Mouse (Mus musculus) heart, embryonic 14.5 days (tissue): ENCODE data around the gene Tbc1d2b. TPM values are rescaled to one million over a fixed set of nuclear protein-coding genes. Genes with fewer than 3 reads are reported as not detected.

Source experiments
- ATAC-seq: fragments of 200-750 bp; cut with Nextera tagmentation; 2 replicates; pipeline ENCODE4 v1.8.0; 2017; ENCODE audit warnings: low read depth, moderate TSS enrichment; ENCODE audit not compliant: insufficient number of reproducible peaks, insufficient read depth, low FRiP score
- H3K27ac ChIP-seq, 2 experiments: fragments of 200-500 bp in 1 of 2; fragments of 300-500 bp in 1 of 2; sonication (generic) in 1 of 2; replicated peaks in 1 of 2; 2 replicates each; pipeline ENCODE4 v1.5.1; 2012 to 2014; ENCODE audit warnings: low read depth in 2 of 2, low read length in 2 of 2, control low read depth in 1 of 2, mild to moderate bottlenecking in 1 of 2, mixed read lengths in 1 of 2; ENCODE audit not compliant: control insufficient read depth in 1 of 2, insufficient read depth in 1 of 2
- H3K27me3 ChIP-seq: fragments of 300-500 bp; sonication (generic); 2 replicates; pipeline ENCODE4 v1.6.1; 2014; ENCODE audit warnings: mild to moderate bottlenecking, low read length, control low read depth; ENCODE audit not compliant: control insufficient read depth, insufficient read depth
- H3K36me3 ChIP-seq: fragments of 300-500 bp; sonication (generic); 2 replicates; pipeline ENCODE4 v1.6.1; 2014; ENCODE audit warnings: mild to moderate bottlenecking, control low read depth, low read length, mixed read lengths; ENCODE audit not compliant: control insufficient read depth, insufficient read depth
- H3K4me1 ChIP-seq, 2 experiments: fragments of 200-500 bp in 1 of 2; fragments of 300-500 bp in 1 of 2; sonication (generic) in 1 of 2; 2 replicates each; pipeline ENCODE4 v1.6.1; 2012 to 2014; ENCODE audit warnings: low read length in 2 of 2, control low read depth in 1 of 2, mixed read lengths in 1 of 2; ENCODE audit not compliant: control insufficient read depth in 2 of 2, insufficient read depth in 2 of 2
- H3K4me2 ChIP-seq: fragments of 300-500 bp; sonication (generic); 2 replicates; pipeline ENCODE4 v1.6.1; 2014; ENCODE audit warnings: mild to moderate bottlenecking, low read length
- H3K4me3 ChIP-seq, 2 experiments: fragments of 200-500 bp in 1 of 2; fragments of 300-500 bp in 1 of 2; sonication (generic) in 1 of 2; 2 replicates each; pipeline ENCODE4 v1.5.1; 2012 to 2014; ENCODE audit warnings: low read length in 2 of 2, mild to moderate bottlenecking in 2 of 2, control low read depth in 1 of 2, low read depth in 1 of 2, moderate library complexity in 1 of 2; ENCODE audit not compliant: control insufficient read depth in 1 of 2, insufficient read depth in 1 of 2
- H3K9ac ChIP-seq: fragments of 300-500 bp; sonication (generic); 2 replicates; pipeline ENCODE4 v1.6.1; 2014; ENCODE audit warnings: mild to moderate bottlenecking, low read length
- H3K9me3 ChIP-seq: fragments of 300-500 bp; sonication (generic); 2 replicates; pipeline ENCODE4 v1.6.1; 2016; ENCODE audit warnings: low read length, control low read depth; ENCODE audit not compliant: control insufficient read depth
- WGBS: fragments of 180-500 bp; shearing (Covaris S2); extraction: QIAGEN DNeasy Blood & Tissue Kit; methylation state at CpG from one replicate; pipeline ENCODE4 v1.1.7; 2014; 5-methylcytosine and 5-hydroxymethylcytosine counted together
- polyA plus RNA-seq: library from polyadenylated mRNA; unstranded; fragments of >200 nt; fragmentation: Nextera tagmentation; extraction: Ambion mirVana; gene quantifications from 2 replicates; pipeline ENCODE4 v1.2.1, GENCODE M21; 2014

Tbc1d2b gene
- polyA plus RNA-seq, 1 experiment from 2014 or later = 7.1 TPM

DNA sequence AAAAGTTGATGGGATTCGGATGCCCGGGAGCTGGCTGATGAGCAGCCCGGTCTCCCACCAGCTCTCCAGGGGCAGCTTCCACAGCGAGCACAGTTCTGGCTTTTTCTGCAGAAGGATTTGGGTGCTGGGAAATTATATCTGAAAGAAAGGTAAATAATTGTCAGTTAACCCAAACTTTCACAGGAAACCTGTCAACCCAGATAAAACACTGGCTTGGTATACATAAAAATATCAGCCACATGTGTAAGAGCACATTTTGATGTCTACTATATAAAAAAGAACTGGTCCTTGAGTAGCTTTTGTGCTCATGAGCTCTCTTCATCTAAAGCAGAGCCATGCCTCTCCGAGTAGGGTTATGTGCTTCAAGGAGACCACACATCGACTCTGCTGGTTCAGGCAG, 29.6 kb downstream of the Tbc1d2b start:
- ATAC-seq = no peak
- 84% methylated on average over 6 of the region's 6 CpGs for WGBS

DNA sequence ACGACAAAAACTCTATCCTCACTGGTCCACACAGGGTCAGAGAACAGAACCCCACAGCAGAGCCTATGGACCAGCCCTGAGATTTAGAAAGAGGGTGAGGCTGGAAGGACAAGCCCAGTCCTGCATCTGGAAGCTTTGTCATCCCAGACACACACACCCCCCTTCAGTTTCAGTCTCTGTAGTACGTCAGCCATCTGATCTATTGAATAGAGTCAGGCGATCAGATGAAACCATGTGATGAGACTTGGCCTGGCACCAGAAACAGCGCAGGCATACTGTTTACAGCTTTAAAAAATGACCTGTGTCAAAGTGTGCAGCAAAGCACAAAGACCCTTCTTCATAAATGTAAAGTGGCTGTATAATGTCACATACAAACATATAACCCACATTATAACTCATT, 30.0 kb downstream of the Tbc1d2b start:
- no peaks in the 10 kb centered on the region for H3K27me3 ChIP-seq
- no peak overlapping the region for H3K4me2 ChIP-seq
- H3K27ac ChIP-seq = no peak overlapping the region
- 82% methylated on average over 4 of the region's 4 CpGs for WGBS
- ATAC-seq = no peak
- peaks cover 18% of the 10 kb centered on the region; the same call in 1 of the 2 replicates for H3K36me3 ChIP-seq
- no peak overlapping the region for H3K4me3 ChIP-seq
- no peaks in the 10 kb centered on the region for H3K9me3 ChIP-seq
- no peak overlapping the region for H3K9ac ChIP-seq
- H3K4me1 ChIP-seq = peaks cover 8 to 9% of the 10 kb centered on the region in 2 experiments; a peak in 3 of 4 replicates

More for the DNA sequence above, 29.6 kb downstream of the Tbc1d2b start:
- Histone ChIP-seq H3K9me3 (no peaks in the 10 kb centered on the region), H3K4me1 (peaks cover 8 to 9% of the 10 kb centered on the region in 2 experiments; a peak in 3 of 4 replicates), H3K27me3 (no peaks in the 10 kb centered on the region), H3K27ac (no peak overlapping the region), H3K4me2 (no peak overlapping the region), H3K9ac (no peak overlapping the region), H3K4me3 (no peak overlapping the region), H3K36me3 (peaks cover 18% of the 10 kb centered on the region; the same call in 1 of the 2 replicates)

DNA sequence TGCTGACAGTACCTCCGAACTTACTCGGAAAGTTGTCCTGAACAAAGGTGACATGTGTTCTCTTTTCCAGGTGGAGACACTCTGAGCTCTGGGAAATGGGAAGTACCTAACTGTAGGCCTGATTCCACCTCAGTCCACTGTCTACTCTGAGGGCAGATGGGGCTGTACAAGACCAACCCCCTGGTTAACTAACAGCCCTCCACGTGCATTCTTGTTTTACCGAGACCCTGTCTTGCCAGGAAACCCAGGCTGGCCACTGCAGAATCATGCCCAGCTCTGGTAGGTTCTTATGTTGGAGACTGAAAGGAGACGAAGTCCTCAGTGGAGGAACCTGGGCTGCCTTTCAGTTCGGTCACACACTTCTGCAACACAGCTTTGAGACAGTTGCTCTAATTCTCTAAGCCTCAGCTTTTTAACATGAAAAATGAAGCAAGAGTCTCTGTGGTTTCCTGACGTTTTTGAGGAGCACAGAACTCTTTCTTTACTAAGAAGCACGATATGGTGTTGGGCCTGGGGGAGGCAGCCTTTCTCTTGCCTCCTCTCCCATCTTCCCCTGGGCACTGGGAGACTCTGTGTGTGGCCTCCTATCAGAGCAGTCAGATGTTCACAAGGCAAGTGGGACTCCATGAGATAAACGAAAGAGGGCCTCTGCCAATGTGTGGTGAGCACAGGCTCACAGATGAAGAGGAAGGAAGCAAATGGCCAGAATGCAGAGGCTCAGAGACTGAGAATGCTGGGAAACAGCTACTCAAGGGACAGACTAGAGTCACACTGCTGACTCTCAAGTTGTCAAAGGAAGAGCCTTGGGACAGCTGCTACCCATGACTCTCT, 33.2 kb downstream of the Tbc1d2b start:
- peak; percentile 64; the same call in 1 of the 2 replicates for ATAC-seq
- Histone ChIP-seq H3K4me3 (no peak overlapping the region), H3K27me3 (no peaks in the 10 kb centered on the region), H3K9me3 (no peaks in the 10 kb centered on the region), H3K9ac (no peak overlapping the region), H3K36me3 (peaks cover 18% of the 10 kb centered on the region; the same call in 1 of the 2 replicates), H3K4me2 (no peak overlapping the region), H3K4me1 (peaks cover 15 to 17% of the 10 kb centered on the region in 2 experiments), H3K27ac (no peak overlapping the region)
- WGBS = 67% methylated on average over 9 of the region's 9 CpGs

DNA sequence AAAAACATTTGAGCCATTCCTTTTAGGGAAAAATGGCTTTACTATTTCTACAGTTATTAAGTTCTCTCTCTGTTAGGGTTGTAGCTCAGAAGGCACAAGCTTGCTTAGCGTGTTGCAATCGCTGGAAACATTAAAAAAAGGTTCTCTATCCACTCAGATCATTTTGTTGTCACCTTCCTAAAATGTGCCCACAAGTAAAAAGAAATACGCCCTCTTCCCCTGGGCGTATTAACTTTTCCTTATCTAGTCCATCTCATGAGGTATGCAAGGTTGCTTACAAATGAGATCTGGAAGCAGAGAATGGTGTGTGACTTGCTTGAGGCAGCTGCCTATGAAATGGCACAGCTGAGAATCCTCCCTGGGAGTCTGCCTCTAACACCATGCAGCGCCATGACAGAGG, 33.8 kb downstream of the Tbc1d2b start:
- H3K9ac ChIP-seq = no peak overlapping the region
- no peak for ATAC-seq
- no peak overlapping the region for H3K4me2 ChIP-seq
- no peak overlapping the region for H3K4me3 ChIP-seq
- no peaks in the 10 kb centered on the region for H3K27me3 ChIP-seq
- peaks cover 18% of the 10 kb centered on the region; the same call in 1 of the 2 replicates for H3K36me3 ChIP-seq
- no peaks in the 10 kb centered on the region for H3K9me3 ChIP-seq
- 94% methylated on average over 5 of the region's 5 CpGs for WGBS
- H3K27ac ChIP-seq = no peak overlapping the region
- H3K4me1 ChIP-seq = peaks cover 14 to 17% of the 10 kb centered on the region in 2 experiments

DNA sequence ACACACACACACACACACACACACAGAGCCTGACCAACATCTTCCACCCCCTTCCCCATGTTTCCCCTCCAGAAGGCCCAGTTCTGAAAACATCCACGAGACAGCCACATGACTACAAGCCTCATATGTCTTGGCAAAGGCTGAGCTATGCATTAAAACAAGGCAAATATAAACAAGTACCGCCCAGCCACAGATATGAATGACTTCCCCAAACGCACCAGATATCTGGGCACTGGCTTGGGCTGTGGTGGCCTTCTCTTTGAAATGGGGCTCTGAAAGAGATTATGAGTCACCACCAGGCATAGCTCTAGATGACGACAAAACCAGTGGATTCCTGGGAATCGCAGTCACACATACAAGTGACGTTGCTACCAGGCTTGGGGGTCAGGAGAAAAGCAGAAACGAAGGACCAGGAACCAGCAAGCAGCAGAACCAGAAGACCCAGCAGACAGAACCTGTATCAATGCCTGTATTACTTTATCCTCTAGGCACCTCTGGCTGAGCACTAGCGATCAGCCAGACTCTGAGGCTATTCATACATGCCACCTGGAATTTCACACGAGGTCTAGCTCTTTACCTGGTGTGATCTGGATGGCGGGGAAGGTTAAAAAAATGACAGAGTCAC, 35.2 kb downstream of the Tbc1d2b start:
- 56% methylated on average over 10 of the region's 10 CpGs for WGBS
- H3K27me3 ChIP-seq = no peaks in the 10 kb centered on the region
- no peak overlapping the region for H3K9ac ChIP-seq
- no peak for ATAC-seq
- H3K4me3 ChIP-seq = no peak overlapping the region
- peaks cover 12% of the 10 kb centered on the region; the same call in 1 of the 2 replicates for H3K36me3 ChIP-seq
- H3K27ac ChIP-seq = no peak overlapping the region
- H3K4me1 ChIP-seq = peaks cover 14 to 17% of the 10 kb centered on the region in 2 experiments
- H3K4me2 ChIP-seq = no peak overlapping the region
- no peaks in the 10 kb centered on the region for H3K9me3 ChIP-seq

DNA sequence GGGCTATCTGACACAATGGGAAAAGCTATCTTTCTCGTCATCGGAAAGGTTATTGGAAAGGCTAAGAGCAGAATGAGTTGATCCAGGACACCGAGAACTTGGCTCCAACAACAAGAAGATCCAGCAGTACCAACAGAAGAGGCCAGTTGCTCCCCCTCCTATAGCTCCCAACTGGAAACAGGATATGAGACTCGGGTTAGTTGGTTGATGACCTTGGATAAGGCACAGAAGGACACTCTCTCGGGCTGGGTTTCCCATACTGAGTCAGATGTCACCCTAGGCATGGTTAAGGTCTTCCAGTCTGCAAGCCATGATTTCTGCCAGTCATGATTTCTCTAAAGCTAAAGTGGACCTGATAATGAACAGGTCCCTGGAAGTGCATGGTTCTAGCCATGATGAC, 35.8 kb downstream of the Tbc1d2b start:
- WGBS = 56% methylated on average over 5 of the region's 5 CpGs
- no peak for ATAC-seq

DNA sequence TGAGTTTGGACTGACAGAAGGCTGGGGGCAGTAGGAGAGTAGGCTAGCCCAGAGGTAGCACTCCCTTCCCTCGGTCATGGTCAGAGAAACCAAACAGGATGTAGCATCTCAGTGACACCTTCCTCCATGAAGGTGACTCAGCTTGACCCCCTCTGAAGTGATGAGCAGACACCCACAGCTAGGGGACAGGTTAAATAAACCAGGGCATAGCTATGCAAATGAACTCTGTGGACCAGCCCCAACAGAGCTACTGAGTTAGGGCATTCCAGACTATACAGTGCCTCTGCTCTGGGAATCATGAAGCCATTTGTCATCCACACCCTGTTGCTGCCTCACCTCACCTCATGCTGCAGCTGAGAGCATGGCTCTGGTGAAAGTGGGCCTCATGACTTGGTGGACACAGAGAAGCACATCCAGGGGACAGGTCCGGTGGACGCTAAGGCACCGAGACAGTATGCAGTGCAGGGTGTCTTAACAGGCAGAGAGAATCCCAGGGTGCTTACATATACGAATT, 36.6 kb downstream of the Tbc1d2b start:
- no peak for ATAC-seq
- H3K36me3 ChIP-seq = no peaks in the 10 kb centered on the region; the same call in 1 of the 2 replicates
- H3K9me3 ChIP-seq = no peaks in the 10 kb centered on the region
- no peak overlapping the region for H3K9ac ChIP-seq
- WGBS = 94% methylated on average over 5 of the region's 5 CpGs
- no peak overlapping the region for H3K27ac ChIP-seq
- H3K4me3 ChIP-seq = no peak overlapping the region
- no peaks in the 10 kb centered on the region for H3K27me3 ChIP-seq
- H3K4me2 ChIP-seq = no peak overlapping the region
- peaks cover 14 to 17% of the 10 kb centered on the region in 2 experiments for H3K4me1 ChIP-seq

More for the DNA sequence above, 35.8 kb downstream of the Tbc1d2b start:
- no peak overlapping the region for H3K27ac ChIP-seq
- no peak overlapping the region for H3K4me2 ChIP-seq
- H3K27me3 ChIP-seq = no peaks in the 10 kb centered on the region
- no peak overlapping the region for H3K9ac ChIP-seq
- no peak overlapping the region for H3K4me3 ChIP-seq
- peaks cover 7% of the 10 kb centered on the region; the same call in 1 of the 2 replicates for H3K36me3 ChIP-seq
- peaks cover 14 to 17% of the 10 kb centered on the region in 2 experiments for H3K4me1 ChIP-seq
- H3K9me3 ChIP-seq = no peaks in the 10 kb centered on the region
